Mouse (Mus musculus) heart, embryonic 11.5 days (tissue): ENCODE measurements around the gene Fam228a. TPM values are rescaled to one million over a fixed set of nuclear protein-coding genes. Genes with fewer than 3 reads are reported as not detected.

Experiments
- polyA plus RNA-seq: library from polyadenylated mRNA; unstranded; fragments of >200 nt; fragmentation: Nextera tagmentation; extraction: Ambion mirVana; gene quantifications from 2 replicates; pipeline ENCODE4 v1.2.1, GENCODE M21; 2014

Fam228a gene
- polyA plus RNA-seq, 1 experiment from 2014 or later = 0.26 TPM

Other genes with a start within 250 kb of the Fam228a start
- gene Itsn2, start 145.8 kb downstream of the Fam228a start, polyA plus RNA-seq = 33.3 and 41.2 TPM in 2 replicates
- gene Gm3625, start 145.5 kb downstream of the Fam228a start, polyA plus RNA-seq = not detected in 2 replicates
- gene Pfn4, start 30.6 kb upstream of the Fam228a start, polyA plus RNA-seq = 2.9 and 3.3 TPM in 2 replicates
- gene Fam228b, start 30.8 kb upstream of the Fam228a start, polyA plus RNA-seq = 1.1 and 2.6 TPM in 2 replicates
- gene Sf3b6, start 79.1 kb upstream of the Fam228a start, polyA plus RNA-seq = 175 and 184 TPM in 2 replicates
- 7.9 and 11.5 TPM in 2 replicates for gene Fkbp1b, start 103.2 kb upstream of the Fam228a start, polyA plus RNA-seq
- 14.3 and 17.1 TPM in 2 replicates for gene Wdcp, start 104.9 kb upstream of the Fam228a start, polyA plus RNA-seq
- gene Mfsd2b, start 135.9 kb upstream of the Fam228a start, polyA plus RNA-seq = 12.7 and 14.8 TPM in 2 replicates
- 30.6 TPM in 2 replicates for gene Ubxn2a, start 169.3 kb upstream of the Fam228a start, polyA plus RNA-seq
- 11.1 and 12.8 TPM in 2 replicates for gene Atad2b, start 178.9 kb upstream of the Fam228a start, polyA plus RNA-seq